Mouse (Mus musculus): ENCODE data around the gene Hist1h2ae. TPM values are rescaled to one million over a fixed set of nuclear protein-coding genes. Genes with fewer than 3 reads are reported as not detected.

Hist1h2ae gene
- polyA plus RNA-seq (2015; fragmentation: Nextera tagmentation; extraction: Ambion mirVana): 12.5 and 25.5 TPM in 2 replicates

GRCm38 (mm10) chr13:23571022-23571503 is at the start of gene Hist1h2ae, which contains the start of gene Hist1h2bg:
Gene Hist1h2ae (minus strand): TSS chr13:23571220.
Gene Hist1h2bg (plus strand): TSS chr13:23571396.
- WGBS: under 1% methylated on average over 18 of the region's 18 CpGs

DNA sequence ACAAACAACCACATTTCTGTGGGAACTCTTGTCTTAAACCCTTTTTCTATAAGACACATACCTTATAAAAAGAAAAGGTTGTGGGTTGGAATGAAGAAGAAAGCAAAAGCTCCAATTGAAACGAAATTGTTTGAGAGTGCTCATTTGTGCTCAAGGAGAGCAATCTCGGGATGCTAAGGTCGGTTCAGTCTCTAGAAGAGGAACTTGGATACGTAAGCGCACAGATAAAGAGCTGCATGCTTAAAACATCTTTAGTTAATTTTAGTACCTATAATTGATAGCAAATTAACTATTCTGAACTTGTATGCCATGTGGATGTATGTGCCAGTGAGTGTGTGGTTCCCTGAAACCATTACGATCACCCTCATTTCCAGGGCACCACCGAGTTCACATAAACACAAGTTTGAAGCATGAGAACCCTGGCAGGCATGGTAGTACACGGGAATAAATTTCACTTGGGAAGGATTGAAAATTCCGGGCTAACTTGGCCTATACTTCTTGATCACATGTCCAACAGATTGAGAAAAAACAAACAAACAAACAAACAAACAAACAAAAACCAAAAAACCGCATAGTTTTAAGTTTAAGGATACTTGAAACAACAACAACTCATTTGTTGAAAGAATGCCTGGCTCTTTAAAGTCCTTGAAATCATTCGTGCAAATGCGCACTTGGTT is 49.2 kb upstream of the Hist1h2ae start:
- no peaks in the 10 kb centered on the region for H3K36me3 ChIP-seq
- H3K9me3 ChIP-seq (replicated peaks): no peaks in the 10 kb centered on the region
- H3K4me3 ChIP-seq (replicated peaks): peak overlapping the region; percentile 58
- H3K4me1 ChIP-seq: peaks cover 26% of the 10 kb centered on the region
- H3K9ac ChIP-seq (replicated peaks): peak overlapping the region; percentile 68
- H3K4me2 ChIP-seq: peak overlapping the region; percentile 99
- WGBS: 47% methylated on average over 12 of the region's 12 CpGs
- no peaks in the 10 kb centered on the region for H3K27me3 ChIP-seq (replicated peaks)
- ATAC-seq (ENCODE audit: low FRiP score): no peak
- peak overlapping the region; percentile 95 for H3K27ac ChIP-seq (replicated peaks)

More at GRCm38 (mm10) chr13:23571022-23571503, at the start of gene Hist1h2ae, which contains the start of gene Hist1h2bg:
- peak within 1 kb of the TSS; percentile 94 for H3K27ac ChIP-seq (replicated peaks)
- H3K36me3 ChIP-seq: no peaks in the 10 kb centered on the region
- H3K9me3 ChIP-seq (replicated peaks): no peaks in the 10 kb centered on the region
- H3K9ac ChIP-seq (replicated peaks): peak within 1 kb of the TSS; percentile 53
- peak within 1 kb of the TSS; percentile 71 for H3K4me2 ChIP-seq
- H3K4me3 ChIP-seq (replicated peaks): peak within 1 kb of the TSS; percentile 44
- peak; percentile 92 for ATAC-seq (ENCODE audit: low FRiP score)
- peaks cover 30% of the 10 kb centered on the region for H3K4me1 ChIP-seq
- H3K27me3 ChIP-seq (replicated peaks): no peaks in the 10 kb centered on the region

DNA sequence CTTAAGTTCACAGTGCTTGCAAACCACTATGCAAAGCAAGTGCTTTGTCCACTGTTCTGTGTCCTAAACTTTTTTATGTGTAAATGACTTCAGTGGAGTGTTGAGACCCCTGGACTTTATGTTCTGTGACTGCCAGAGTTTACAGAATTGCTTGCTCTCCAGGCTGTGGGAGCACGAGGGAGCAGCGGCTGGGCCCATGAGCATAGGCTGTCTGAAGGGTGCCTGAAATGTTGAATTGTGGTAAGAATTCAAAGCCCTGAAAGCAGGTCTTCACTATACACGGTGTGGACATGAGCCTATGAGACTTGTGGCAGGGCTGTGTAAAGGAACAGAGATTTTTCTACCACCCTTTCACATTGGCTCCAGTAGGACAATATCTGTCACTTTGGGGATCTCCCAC is 40.6 kb upstream of the Hist1h2ae start:
- H3K4me3 ChIP-seq (replicated peaks): no peak overlapping the region
- 91% methylated on average over 3 of the region's 3 CpGs for WGBS
- no peak for ATAC-seq (ENCODE audit: low FRiP score)

DNA sequence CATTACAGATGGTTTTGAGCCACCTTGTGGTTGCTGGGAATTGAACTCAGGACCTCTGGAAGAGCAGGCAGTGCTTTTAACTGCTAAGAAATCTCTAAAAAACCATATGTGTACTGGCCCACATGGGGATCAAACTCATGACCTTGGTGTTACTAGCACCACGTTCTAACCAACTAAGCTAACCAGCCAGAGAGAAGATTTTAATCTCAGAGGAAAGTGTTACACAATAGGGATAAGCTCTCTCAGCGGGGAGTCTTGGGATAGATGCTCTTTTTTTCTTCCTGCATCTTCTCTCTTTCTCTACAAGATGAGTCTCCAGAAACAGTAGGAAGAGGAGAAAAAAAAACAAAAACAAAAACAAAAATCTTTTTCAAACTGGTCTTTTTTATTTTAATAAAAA is 39.4 kb upstream of the Hist1h2ae start:
- no peak overlapping the region for H3K4me2 ChIP-seq

More for the DNA sequence above, 40.6 kb upstream of the Hist1h2ae start:
- Histone ChIP-seq H3K9ac (replicated peaks) (no peak overlapping the region), H3K9me3 (replicated peaks) (no peaks in the 10 kb centered on the region), H3K27me3 (replicated peaks) (no peaks in the 10 kb centered on the region), H3K4me1 (no peaks in the 10 kb centered on the region), H3K4me2 (no peak overlapping the region), H3K27ac (replicated peaks) (no peak overlapping the region), H3K36me3 (no peaks in the 10 kb centered on the region)

DNA sequence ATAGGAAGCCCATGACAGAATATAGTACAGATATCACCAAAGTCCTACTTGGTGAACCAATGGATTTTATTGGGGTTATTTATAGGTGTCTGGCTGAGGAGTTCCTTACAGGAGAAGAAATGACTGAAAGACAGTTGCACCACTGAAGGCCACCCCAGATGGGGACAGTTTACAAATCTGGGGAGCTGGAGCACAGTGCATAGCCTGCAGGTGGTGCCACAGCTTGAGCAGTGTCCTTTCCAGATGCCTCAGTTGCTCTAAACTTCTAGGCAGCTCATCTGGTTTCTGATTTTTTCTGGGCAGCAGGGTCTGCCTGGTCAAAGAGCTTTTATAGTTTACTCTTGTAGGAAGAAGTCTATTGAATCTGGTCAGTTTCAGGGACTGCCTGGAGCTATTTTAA is 38.8 kb upstream of the Hist1h2ae start:
- no peak for ATAC-seq (ENCODE audit: low FRiP score)
- H3K4me2 ChIP-seq: no peak overlapping the region
- no peak overlapping the region for H3K4me3 ChIP-seq (replicated peaks)
- H3K27ac ChIP-seq (replicated peaks): no peak overlapping the region
- H3K36me3 ChIP-seq: no peaks in the 10 kb centered on the region
- no peaks in the 10 kb centered on the region for H3K27me3 ChIP-seq (replicated peaks)
- no peaks in the 10 kb centered on the region for H3K4me1 ChIP-seq
- no peak overlapping the region for H3K9ac ChIP-seq (replicated peaks)
- H3K9me3 ChIP-seq (replicated peaks): no peaks in the 10 kb centered on the region

More for the DNA sequence above, 39.4 kb upstream of the Hist1h2ae start:
- 90% methylated on average over 2 of the region's 2 CpGs for WGBS
- Histone ChIP-seq H3K9ac (replicated peaks) (no peak overlapping the region), H3K27me3 (replicated peaks) (no peaks in the 10 kb centered on the region), H3K9me3 (replicated peaks) (no peaks in the 10 kb centered on the region), H3K4me1 (no peaks in the 10 kb centered on the region), H3K36me3 (no peaks in the 10 kb centered on the region), H3K4me3 (replicated peaks) (no peak overlapping the region), H3K27ac (replicated peaks) (no peak overlapping the region)
- no peak for ATAC-seq (ENCODE audit: low FRiP score)

GRCm38 (mm10) chr13:23609209-23609608 is 38.2 kb upstream of the Hist1h2ae start:
- H3K27ac ChIP-seq (replicated peaks): no peak overlapping the region

GRCm38 (mm10) chr13:23605052-23605451 is 34.0 kb upstream of the Hist1h2ae start:
- H3K4me2 ChIP-seq: no peak overlapping the region
- H3K27ac ChIP-seq (replicated peaks): no peak overlapping the region
- no peaks in the 10 kb centered on the region for H3K27me3 ChIP-seq (replicated peaks)
- no peaks in the 10 kb centered on the region for H3K4me1 ChIP-seq
- no peak overlapping the region for H3K4me3 ChIP-seq (replicated peaks)
- 92% methylated on average over 3 of the region's 3 CpGs for WGBS
- H3K9me3 ChIP-seq (replicated peaks): no peaks in the 10 kb centered on the region
- no peaks in the 10 kb centered on the region for H3K36me3 ChIP-seq
- ATAC-seq (ENCODE audit: low FRiP score): no peak
- no peak overlapping the region for H3K9ac ChIP-seq (replicated peaks)

More at GRCm38 (mm10) chr13:23609209-23609608, 38.2 kb upstream of the Hist1h2ae start:
- H3K9me3 ChIP-seq (replicated peaks): no peaks in the 10 kb centered on the region
- no peak overlapping the region for H3K4me3 ChIP-seq (replicated peaks)
- WGBS: 90% methylated on average over 4 of the region's 4 CpGs
- no peaks in the 10 kb centered on the region for H3K36me3 ChIP-seq
- no peaks in the 10 kb centered on the region for H3K27me3 ChIP-seq (replicated peaks)
- H3K9ac ChIP-seq (replicated peaks): no peak overlapping the region
- ATAC-seq (ENCODE audit: low FRiP score): no peak
- no peaks in the 10 kb centered on the region for H3K4me1 ChIP-seq
- H3K4me2 ChIP-seq: no peak overlapping the region

DNA sequence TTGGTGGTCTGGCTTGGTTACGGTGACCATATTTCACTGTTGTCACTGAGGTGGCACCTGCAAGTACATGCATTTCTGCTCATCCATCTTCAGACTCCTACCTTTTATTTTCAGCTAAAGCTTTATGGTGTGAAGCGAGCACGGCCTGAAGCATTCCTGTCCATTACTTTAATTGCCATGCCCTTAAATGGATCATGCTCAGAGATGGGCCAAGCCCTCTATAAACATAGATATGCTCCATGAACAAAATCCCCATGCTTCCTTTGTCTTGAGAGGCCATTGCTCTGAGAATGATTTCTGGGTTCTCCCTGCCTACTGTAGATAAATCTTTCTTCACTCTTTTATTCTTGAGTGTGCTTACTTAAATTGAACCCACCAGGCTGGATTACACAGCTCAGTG is 33.4 kb upstream of the Hist1h2ae start:
- Histone ChIP-seq H3K9me3 (replicated peaks) (no peaks in the 10 kb centered on the region), H3K4me2 (no peak overlapping the region), H3K27me3 (replicated peaks) (no peaks in the 10 kb centered on the region), H3K27ac (replicated peaks) (no peak overlapping the region), H3K4me3 (replicated peaks) (no peak overlapping the region), H3K36me3 (no peaks in the 10 kb centered on the region), H3K4me1 (no peaks in the 10 kb centered on the region), H3K9ac (replicated peaks) (no peak overlapping the region)
- WGBS: 78% methylated on average over 3 of the region's 3 CpGs
- no peak for ATAC-seq (ENCODE audit: low FRiP score)

- Histone ChIP-seq H3K4me1 (no peaks in the 10 kb centered on the region), H3K27me3 (replicated peaks) (no peaks in the 10 kb centered on the region), H3K4me3 (replicated peaks) (no peak overlapping the region), H3K9ac (replicated peaks) (no peak overlapping the region), H3K36me3 (no peaks in the 10 kb centered on the region), H3K4me2 (no peak overlapping the region), H3K9me3 (replicated peaks) (no peaks in the 10 kb centered on the region), H3K27ac (replicated peaks) (no peak overlapping the region)
- no peak for ATAC-seq (ENCODE audit: low FRiP score)
- 87% methylated on average over 7 of the region's 7 CpGs for WGBS
These were observed 32.2 kb upstream of the Hist1h2ae start for GRCm38 (mm10) chr13:23603182-23603699.

DNA sequence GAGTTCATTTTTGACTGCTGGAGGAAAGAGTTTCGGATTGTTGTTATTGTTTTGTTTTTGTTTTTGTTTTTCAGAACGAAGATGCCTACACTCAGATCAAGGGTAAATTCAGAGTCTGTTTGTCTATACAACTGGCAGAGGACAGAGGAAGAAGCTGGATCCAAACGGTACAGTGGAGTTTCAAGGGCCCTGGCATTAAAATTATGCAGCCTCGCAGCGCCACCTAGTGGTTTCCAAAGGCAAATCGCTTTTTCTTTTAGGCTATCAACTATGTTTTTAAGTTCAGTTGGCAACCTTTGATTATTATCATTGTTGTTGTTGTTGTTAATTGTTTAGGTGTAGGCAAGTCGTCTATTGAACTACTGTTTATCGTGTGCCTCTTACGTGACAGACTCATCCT is 26.9 kb upstream of the Hist1h2ae start:
- Histone ChIP-seq H3K9ac (replicated peaks) (no peak overlapping the region), H3K9me3 (replicated peaks) (no peaks in the 10 kb centered on the region), H3K4me3 (replicated peaks) (no peak overlapping the region), H3K27me3 (replicated peaks) (no peaks in the 10 kb centered on the region), H3K36me3 (no peaks in the 10 kb centered on the region), H3K4me2 (no peak overlapping the region), H3K27ac (replicated peaks) (no peak overlapping the region), H3K4me1 (no peaks in the 10 kb centered on the region)
- no peak for ATAC-seq (ENCODE audit: low FRiP score)
- 8% methylated on average over 9 of the region's 9 CpGs for WGBS

GRCm38 (mm10) chr13:23595622-23596372 is 24.8 kb upstream of the Hist1h2ae start:
- no peak overlapping the region for H3K4me2 ChIP-seq
- no peaks in the 10 kb centered on the region for H3K9me3 ChIP-seq (replicated peaks)
- no peak overlapping the region for H3K9ac ChIP-seq (replicated peaks)
- no peaks in the 10 kb centered on the region for H3K4me1 ChIP-seq
- H3K27ac ChIP-seq (replicated peaks): no peak overlapping the region
- H3K27me3 ChIP-seq (replicated peaks): no peaks in the 10 kb centered on the region
- no peaks in the 10 kb centered on the region for H3K36me3 ChIP-seq
- ATAC-seq (ENCODE audit: low FRiP score): no peak
- no peak overlapping the region for H3K4me3 ChIP-seq (replicated peaks)
- WGBS: 86% methylated on average over 7 of the region's 7 CpGs
